Mouse (Mus musculus) inflammation-experienced regulatory T-cells, adult 6 months (primary cell): Measurements from ENCODE around the gene Pmepa1. TPM values are rescaled to one million over a fixed set of nuclear protein-coding genes. Genes with fewer than 3 reads are reported as not detected.

Source experiments
- ATAC-seq: one replicate; pipeline ENCODE4 v1.8.0; 2017
- polyA plus RNA-seq, 3 experiments: library from polyadenylated mRNA; unstranded; fragments of 100-300 nt; shearing (Covaris generic); gene quantifications; one replicate each; pipeline ENCODE4 v1.2.1; 2017

Gene Pmepa1
- polyA plus RNA-seq, 3 experiments from 2014 or later, result 4.5 to 16.3 (median 12.8) TPM

DNA sequence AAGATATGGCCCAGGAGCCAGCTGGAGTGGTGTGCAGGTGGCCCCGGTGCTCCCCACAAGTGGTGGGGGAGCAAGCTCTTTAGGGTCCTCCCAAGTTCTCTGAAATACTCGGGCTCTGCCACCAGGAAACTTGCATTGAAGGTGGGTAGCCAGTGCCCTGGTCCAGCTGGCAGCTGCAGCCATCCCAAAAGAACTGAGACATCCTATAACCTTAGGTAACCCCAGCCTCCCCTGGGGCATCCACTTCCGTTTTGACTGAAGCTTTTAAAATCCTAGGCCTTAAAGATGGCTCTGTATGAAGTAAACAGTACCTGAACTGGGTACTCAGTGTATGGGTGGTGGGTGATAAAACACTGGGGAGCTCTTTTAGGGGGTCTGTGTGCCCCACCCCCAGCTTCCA, 52.8 kb downstream of the Pmepa1 start:
- ATAC-seq, result no peak

DNA sequence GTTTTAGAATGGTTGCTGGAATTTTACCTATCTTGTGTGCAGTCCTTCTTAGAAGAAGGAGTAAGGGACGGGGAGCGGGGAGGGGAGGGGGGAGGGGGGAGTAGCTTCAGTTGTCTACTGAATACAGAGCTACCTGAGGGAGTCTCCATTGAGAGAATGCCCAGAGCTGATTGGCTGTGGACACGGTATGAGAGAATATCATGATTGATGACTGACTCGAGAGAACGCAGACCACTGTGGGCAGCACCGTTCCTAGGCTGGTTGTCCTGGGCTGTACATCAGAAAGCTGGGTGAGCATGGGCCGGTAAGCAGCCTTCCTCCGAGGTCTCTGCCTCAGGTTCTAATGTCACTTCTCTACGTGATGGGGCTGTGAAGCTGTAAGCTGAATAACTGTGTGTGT, 55.6 kb downstream of the Pmepa1 start:
- ATAC-seq, result no peak

- peak; percentile 10 for ATAC-seq
Observed at GRCm38 (mm10) chr2:173219256-173219954, 56.9 kb downstream of the Pmepa1 start.

DNA sequence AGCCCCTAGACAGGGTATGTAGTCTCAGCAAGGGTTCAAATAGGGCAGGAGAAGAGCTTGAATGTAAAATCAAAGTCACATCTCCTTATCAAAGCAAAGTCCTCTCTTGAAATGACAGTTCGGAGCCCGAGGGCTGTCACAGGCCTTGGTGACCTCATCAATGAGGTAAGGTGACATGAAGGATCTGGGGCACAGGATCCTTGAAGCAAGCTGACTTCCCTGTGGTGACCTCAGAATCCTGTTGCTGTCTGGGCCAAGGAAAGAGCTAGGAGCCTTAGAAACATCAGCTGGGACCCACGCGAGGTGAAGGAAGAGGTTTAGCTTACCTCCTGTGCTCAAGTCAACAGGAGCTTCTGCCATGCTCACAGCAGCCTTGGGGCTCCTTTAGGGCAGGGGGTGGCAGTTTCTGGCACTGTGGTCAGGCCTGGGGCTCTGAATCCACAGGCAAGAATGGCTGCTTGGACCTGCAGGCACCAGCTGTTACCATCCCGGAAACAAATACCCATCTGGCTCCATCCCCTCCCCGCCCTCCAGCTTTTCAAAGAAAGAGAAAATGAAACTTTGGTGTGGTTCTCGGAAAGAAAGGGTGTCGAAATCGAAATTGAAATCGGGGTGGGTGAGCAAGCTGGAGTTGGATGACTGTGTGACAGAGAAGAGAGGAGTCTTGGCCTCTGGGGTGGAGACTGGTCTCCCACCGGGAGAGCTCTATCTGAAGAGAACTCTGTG, 57.8 kb downstream of the Pmepa1 start, which contains the start of gene Zbp1:
Zbp1 (minus strand) TSS at position 508 of the 726 bp plus-strand sequence.
- peak; percentile 95 for ATAC-seq

DNA sequence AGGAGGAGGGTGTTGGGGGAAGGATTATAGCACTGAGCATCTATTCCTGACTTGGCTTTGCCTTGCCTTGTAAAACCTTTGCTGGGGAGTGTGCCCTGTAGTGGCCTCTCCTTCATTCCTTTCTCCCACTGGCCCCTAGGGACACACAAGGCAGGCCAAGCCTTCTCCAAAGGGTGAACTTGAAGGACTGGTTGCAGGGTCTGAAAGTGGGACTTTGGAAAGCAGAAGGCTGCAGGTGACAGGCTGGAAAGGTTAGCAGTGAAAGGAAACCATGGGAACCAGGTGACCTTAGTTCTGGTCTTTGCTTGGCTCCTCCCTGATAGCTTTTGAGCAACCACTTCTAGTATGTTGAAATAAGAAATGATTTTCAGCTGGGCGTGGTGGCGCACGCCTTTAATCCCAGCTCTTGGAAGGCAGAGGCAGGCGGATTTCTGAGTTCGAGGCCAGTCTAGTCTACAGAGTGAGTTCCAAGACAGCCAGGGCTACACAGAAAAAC, 58.5 kb downstream of the Pmepa1 start:
- ATAC-seq, result no peak

GRCm38 (mm10) chr2:173217246-173217645, 59.1 kb downstream of the Pmepa1 start:
- ATAC-seq, result no peak

- no peak for ATAC-seq
Observed at GRCm38 (mm10) chr2:173216840-173217239, 59.5 kb downstream of the Pmepa1 start.

- ATAC-seq, result no peak
Observed at GRCm38 (mm10) chr2:173212227-173212626, 64.1 kb downstream of the Pmepa1 start.

- ATAC-seq, result no peak
Observed at GRCm38 (mm10) chr2:173209091-173209815, 67.1 kb downstream of the Pmepa1 start.

- no peak for ATAC-seq
Observed at GRCm38 (mm10) chr2:173207051-173207450, 69.3 kb downstream of the Pmepa1 start.

DNA sequence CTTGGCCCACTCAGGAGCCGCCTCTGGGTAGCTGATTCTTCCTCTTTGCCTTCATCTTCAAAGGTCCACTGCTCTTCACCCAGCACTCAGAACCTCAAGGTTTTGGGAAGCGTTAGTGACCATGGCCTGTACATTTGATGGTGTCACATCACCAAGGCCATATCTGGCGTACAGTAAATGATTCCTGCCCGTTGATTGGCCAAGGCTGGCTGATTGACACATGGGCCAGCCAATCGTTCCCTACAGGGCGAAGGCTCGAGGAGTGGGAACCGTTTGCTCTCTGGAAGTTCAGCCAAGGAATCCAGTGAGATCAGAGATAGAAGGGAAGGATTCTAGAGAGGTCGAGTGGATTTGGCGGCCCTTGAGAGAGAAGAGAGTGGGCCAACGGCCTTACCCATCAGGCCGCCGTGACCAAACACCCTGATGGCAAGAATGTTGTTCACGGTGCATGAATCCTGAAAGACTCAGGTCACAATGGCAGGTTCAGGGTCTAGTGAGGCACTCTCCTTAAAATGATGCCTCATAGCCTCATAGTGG, 70.7 kb downstream of the Pmepa1 start:
- no peak for ATAC-seq

GRCm38 (mm10) chr2:173204671-173205070, 71.7 kb downstream of the Pmepa1 start:
- ATAC-seq, result no peak

- ATAC-seq, result no peak
Observed at GRCm38 (mm10) chr2:173203726-173204125, 72.6 kb downstream of the Pmepa1 start.

DNA sequence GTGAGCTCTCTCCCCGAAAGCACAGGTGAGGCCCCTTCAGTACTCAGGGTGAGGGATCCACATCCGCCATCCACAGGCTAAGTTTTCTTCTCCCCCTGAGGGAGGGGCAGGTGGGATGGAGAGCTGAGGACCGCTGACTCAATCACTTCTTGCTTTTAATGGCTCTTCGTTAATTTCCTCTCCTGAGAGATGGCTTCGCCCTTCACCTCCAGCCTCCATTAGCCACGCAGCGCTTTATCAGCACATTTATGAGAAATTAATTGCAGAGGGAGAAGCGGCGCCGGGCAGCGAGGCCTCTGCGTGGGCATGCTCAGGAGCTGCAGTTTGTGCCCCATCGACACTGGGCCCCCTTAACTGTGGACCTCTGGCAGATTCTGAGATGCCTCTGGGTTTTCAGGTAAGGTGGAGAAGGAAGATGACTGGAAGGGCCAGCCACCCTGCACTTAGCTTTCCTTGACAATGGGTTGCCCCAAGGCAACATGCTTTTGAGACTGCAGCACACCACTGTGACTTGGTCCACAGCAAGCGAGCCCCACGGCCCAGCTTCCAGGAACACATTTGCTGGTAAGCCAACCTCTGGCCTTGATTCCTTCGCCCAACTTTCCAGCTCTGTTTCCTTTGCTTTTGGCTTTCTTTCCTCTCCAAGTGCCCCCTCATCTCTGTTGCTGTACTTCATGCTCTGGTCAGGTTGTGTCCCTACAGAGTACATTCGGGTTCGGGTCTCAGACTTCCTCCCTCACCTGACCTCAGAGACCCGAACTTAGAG, 73.2 kb downstream of the Pmepa1 start:
- ATAC-seq, result no peak

DNA sequence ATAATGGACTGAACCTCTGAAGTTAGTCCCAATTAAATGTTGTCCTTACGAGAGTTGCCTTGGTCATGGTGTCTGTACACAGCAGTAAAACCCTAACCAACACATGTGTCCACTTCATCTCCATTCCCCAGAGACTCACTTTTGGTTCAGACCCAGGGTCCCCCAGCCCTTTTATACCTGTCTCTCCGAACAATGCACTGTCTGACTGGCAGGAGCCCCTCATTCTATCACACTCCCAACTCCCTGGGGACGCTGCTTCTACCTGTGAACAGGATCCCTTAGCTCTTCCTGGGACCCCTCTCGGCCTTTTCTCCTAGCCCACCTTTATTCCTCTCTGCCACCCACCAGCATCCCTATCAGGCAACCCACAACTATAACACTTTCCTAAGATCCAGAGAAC, 81.5 kb downstream of the Pmepa1 start:
- no peak for ATAC-seq

GRCm38 (mm10) chr2:173187182-173187855, 89.0 kb downstream of the Pmepa1 start:
- ATAC-seq, result no peak

DNA sequence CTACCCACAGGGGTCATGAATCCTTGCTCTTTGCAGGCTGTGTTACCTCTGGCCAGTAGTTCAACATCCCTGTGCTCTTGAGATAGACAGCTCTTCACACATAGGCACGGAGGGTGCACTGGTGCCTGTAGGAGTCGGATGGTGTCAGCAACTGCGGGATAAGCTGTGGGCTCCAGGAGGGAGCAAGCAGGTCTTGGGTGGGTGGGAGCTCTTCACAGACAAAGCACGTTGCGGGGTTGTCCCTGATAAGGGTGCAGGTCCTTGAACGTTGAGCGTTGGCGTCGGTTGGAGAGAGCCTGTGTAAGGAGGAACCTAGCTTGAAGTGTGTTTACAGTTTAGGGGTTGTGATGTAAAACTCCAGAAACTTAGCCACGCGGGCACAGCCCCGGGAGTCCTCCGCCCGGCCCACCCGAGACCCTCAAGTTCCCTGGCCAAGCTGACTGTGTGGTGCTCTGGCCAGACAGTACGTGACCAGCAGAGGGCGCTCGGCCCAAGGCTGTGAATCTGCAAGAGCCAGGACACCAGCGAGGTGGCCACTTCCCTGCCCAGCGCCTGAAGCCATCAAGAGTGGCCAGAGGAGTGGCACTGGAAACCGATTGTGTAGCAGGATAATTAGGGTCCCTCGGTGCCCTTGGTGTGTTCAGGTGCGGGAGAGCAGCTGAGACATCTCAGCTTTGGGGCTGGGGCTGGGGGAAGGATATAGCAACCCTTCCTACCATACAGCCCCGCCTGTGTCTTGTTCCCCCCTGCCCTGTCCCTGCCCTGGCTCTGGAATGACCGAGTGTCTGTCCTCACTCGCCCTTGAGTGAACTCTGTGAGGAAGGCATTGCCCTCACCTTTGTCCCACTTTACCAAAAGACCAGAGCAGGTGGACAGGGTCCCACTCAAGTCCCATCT, 90.0 kb downstream of the Pmepa1 start:
- peak; percentile 51 for ATAC-seq

GRCm38 (mm10) chr2:173185282-173185681, 91.1 kb downstream of the Pmepa1 start:
- no peak for ATAC-seq

DNA sequence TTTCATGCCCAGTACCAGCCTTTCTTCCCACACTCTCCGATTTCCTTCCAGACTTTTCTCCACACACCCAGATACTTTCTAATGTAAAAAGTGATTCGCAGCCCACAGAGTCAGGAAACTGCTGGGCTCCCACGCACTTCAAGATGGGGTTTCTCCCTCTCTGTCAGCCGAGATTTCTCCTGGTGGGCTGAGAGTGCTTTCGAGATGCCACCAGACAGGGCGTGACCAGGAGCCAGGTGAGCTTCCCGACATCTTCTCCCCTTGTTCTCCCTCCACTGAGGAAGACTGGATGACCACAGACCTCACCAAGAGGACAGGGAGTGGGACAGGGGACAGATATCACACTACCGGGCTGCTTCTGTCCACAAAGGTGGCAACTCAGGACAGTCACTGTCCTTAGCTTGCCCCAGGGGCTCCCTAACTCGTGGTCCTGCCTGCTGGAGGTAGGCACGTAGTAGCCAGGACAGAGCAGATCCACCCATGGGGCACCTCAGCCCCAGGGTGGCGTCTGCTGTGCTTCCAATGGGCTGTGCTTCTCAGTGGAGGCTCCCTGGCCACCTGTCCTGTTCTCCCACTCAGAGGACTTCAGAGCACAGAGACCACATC, 91.8 kb downstream of the Pmepa1 start:
- ATAC-seq, result no peak

GRCm38 (mm10) chr2:173183836-173184460, 92.4 kb downstream of the Pmepa1 start:
- ATAC-seq, result no peak
